Mouse (Mus musculus) lung, postnatal 0 days (tissue): Measurements from ENCODE around the gene Dclk2.

Experiments
- CTCF ChIP-seq: IDR thresholded peaks from 2 replicates; pipeline ENCODE4 v1.5.1; 2016; ENCODE audit warnings: antibody characterized with exemption, mild to moderate bottlenecking
- EP300 ChIP-seq: IDR thresholded peaks from 2 replicates; pipeline ENCODE4 v1.6.1; 2016; ENCODE audit warnings: antibody characterized with exemption, mild to moderate bottlenecking, control low read depth

GRCm38 (mm10) chr3:86868721-86869120 lies 51.9 kb downstream of the Dclk2 start:
- TF ChIP-seq CTCF (no peak), EP300 (no peak)
